Mouse (Mus musculus) gastrocnemius, adult 2 months (tissue): Measurements from ENCODE around the gene Samd13. TPM values are rescaled to one million over a fixed set of nuclear protein-coding genes. Genes with fewer than 3 reads are reported as not detected.

Experiments used
- DNase-seq: peaks from one replicate; pipeline ENCODE4 v3.0.0; 2022
- H3K27ac ChIP-seq: fragments of 200-600 bp; 2 replicates; pipeline ENCODE4 v1.8.1; 2022; ENCODE audit warnings: mild to moderate bottlenecking
- H3K4me3 ChIP-seq: fragments of 200-600 bp; 2 replicates; pipeline ENCODE4 v1.8.1; 2022; ENCODE audit warnings: mild to moderate bottlenecking, moderate library complexity
- CTCF ChIP-seq: fragments of 200-600 bp; IDR thresholded peaks from 2 replicates; pipeline ENCODE4 v1.8.1; 2022; ENCODE audit warnings: antibody characterized with exemption, mild to moderate bottlenecking, moderate library complexity
- intact Hi-C: fragments of 180-260 bp; cut with DNase I; formaldehyde crosslinking; loops from one replicate; pipeline ENCODE4 v1.15.1; 2025
- total RNA-seq, 2 experiments: library from RNA; stranded (reverse); gene quantifications; 2 replicates each; pipeline ENCODE4 v1.2.3; 2021

Samd13 gene
- total RNA-seq, 2 experiments from 2014 or later: 0.59 to 2.2 TPM

GRCm38 (mm10) chr3:146658061-146658639, 27.2 kb downstream of the Samd13 start:
- Histone ChIP-seq H3K27ac (no peak overlapping the region), H3K4me3 (no peak overlapping the region)
- no peak for DNase-seq
- intact Hi-C loops: no loop called here
- TF ChIP-seq CTCF: no peak

DNA sequence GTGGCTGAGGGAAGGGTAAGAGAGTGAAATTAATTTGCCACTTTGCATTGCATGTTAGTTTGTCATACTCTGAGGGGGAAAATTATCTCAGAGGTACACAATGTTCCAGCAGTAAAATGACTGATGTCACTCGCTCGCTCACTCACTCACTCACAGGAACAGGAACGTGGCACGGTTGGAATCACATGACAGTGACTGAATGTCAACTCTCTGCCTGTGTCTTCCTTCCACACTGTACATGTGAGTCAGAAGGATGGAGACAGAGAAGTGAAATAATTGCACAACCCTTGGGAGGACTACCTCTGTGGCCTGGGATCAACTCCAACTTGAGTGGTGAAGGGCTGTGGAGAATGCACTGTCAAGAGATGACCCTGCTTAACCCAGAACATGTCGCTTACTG, 28.0 kb downstream of the Samd13 start:
- intact Hi-C loops: no loop called here
- DNase-seq: no peak
- Histone ChIP-seq H3K27ac (no peak overlapping the region), H3K4me3 (no peak overlapping the region)
- TF ChIP-seq CTCF: no peak

DNA sequence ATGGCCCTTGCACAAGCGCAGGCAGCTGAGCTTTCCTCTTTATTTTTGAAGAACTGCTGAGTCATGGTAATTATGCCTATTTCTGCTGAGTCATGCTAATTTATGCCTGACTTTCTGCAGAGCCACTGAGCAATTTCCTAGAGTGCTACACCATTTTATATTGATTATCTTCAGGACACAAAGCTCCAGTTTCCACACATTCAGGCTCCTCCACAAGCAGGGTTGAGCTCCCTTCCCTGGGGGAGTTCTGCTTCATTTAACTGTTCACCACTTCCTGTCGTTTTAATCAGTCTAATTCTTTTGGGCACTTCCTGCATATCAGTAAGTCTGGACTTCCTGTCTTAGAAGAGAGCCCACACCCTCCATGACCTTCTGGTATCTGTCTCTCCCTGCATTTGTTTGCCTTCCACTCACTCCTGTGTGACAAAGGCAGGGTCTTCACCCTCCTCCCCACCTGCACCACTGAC, 30.2 kb downstream of the Samd13 start:
- no peak overlapping the region for H3K27ac ChIP-seq
- H3K4me3 ChIP-seq: no peak overlapping the region
- no peak for DNase-seq
- no peak for TF ChIP-seq CTCF
- intact Hi-C loops: no loop called here

DNA sequence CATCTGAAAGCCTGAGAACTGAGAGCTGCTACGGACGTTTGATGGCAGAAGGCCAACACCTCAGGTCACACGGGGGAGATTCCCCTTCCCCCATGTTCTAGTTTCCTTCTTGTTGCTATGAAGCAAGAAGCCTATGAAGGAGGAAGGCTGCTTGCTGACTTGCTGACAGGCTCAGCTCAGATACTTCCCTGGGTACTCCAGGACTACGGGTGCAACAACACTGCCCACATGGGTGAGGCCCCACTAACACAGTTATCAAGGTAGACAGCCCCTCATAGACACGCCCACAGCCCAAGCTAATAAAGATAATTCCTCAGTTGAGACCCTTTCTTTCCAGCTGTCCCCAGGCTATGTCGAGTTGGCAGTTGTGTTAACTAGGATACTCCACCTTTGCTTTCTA, 31.7 kb downstream of the Samd13 start:
- DNase-seq: no peak
- TF ChIP-seq CTCF: no peak
- intact Hi-C loops: no loop called here
- Histone ChIP-seq H3K27ac (no peak overlapping the region), H3K4me3 (no peak overlapping the region)

DNA sequence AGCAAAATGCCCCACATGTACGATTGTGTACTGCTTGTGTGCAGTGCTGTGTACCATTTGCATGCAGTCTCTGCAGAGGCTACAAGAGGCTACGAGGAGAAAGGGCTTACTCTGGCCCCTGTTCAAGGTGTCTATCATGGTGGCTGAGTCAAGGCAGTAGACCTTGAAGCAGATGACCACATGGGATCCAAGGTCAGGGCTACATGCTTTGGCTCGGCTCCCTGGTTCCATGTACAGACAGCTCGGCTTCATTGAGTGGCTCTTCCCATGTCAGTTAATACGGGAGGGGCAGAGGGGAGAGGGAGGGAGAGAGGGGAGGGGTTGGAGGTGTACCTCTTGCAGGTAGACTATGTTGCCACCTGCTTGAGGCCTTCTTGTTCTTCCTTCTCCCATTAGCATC, 33.0 kb downstream of the Samd13 start:
- no peak for DNase-seq
- Histone ChIP-seq H3K4me3 (no peak overlapping the region), H3K27ac (no peak overlapping the region)
- no peak for TF ChIP-seq CTCF
- intact Hi-C loops: no loop called here

GRCm38 (mm10) chr3:146651217-146651616, 34.2 kb downstream of the Samd13 start, which contains the start of gene 4930503B20Rik:
Gene 4930503B20Rik (minus strand): TSS chr3:146651317.
- no peak for TF ChIP-seq CTCF
- intact Hi-C loops: no loop called here
- no peak within 1 kb of the TSS for H3K27ac ChIP-seq

GRCm38 (mm10) chr3:146650716-146651115, 34.7 kb downstream of the Samd13 start:
- DNase-seq: no peak
- intact Hi-C loops: no loop called here
- Histone ChIP-seq H3K4me3 (no peak overlapping the region), H3K27ac (no peak overlapping the region)
- no peak for TF ChIP-seq CTCF

More at GRCm38 (mm10) chr3:146651217-146651616, 34.2 kb downstream of the Samd13 start, which contains the start of gene 4930503B20Rik:
- DNase-seq: no peak
- no peak within 1 kb of the TSS for H3K4me3 ChIP-seq

DNA sequence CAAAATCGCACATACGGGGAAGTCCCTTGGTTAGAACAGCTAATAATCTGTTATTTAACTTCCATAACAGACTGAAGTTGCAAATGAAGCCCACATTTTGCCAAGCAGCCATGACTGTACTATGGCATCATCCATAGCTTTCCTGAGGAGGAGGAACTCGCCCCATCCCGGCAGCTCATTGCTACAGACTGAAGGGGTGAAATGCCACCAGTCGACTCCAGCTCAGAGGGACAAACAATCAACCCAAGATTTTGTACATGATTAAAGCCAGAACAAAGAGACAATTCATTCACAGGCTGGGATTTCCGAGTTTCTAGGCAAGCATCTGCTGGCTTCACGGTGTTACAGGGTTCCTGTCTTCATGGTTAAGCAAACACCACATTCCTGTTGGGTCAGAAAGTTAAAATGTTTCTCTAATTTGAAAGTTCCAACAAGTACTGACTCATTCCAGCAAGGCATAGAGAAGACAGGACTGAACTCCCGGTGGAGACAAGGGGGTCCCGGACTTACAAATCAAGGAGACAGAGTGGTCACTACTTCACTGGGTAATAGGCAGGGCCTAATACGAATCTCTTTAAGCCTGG, 36.0 kb downstream of the Samd13 start:
- intact Hi-C loops: no loop called here
- Histone ChIP-seq H3K4me3 (no peak overlapping the region), H3K27ac (no peak overlapping the region)
- no peak for DNase-seq
- no peak for TF ChIP-seq CTCF

DNA sequence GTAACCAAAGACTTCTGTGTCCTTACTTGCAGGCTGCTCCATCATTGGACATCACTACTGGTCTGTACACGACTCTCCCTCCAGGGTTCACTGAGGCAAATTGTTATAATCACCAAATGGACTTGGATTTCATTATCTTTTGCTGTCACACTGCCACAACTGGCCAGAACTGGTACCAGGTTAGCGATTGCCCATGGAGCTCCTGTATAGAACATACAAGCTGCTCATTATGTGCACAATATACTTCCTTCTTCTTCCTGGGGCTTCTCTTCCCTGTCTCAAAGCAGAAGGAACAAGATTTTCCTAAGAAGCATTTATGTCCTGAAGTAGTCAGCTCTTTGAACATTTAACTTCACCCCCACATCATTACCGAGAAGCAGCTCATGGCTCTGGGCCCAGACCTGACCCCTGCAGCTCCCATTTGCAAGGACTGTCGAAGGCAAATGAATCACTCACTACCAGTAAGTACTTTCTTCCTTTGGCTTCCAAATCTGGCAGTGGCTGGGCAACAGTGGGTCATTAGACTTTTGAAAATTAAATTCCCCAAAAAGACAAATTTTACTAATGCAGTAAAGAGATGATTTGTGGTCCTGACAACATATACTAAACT, 43.5 kb downstream of the Samd13 start:
- Histone ChIP-seq H3K4me3 (no peak overlapping the region), H3K27ac (no peak overlapping the region)
- intact Hi-C loops: no loop called here
- DNase-seq: no peak
- no peak for TF ChIP-seq CTCF

DNA sequence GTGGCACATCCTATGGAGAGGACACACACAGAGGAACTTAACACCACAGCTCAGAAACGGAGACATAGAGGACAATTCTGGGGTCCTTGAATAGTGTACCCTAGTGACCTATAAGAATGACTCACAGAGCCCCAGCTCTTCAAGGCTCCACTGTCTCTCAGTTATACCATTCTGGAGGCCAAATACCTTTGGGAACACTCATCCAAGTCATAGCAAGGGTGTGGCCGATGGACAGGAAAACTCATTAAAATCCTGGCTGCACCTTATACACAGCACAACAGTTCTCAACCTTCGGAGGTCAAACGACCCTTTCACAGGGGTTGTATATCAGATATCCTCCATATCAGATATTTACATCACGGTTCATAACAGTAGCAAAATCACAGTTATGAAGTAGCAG, 52.9 kb downstream of the Samd13 start:
- Histone ChIP-seq H3K4me3 (no peak overlapping the region), H3K27ac (no peak overlapping the region)
- DNase-seq: no peak
- no peak for TF ChIP-seq CTCF
- intact Hi-C loops: no loop called here

DNA sequence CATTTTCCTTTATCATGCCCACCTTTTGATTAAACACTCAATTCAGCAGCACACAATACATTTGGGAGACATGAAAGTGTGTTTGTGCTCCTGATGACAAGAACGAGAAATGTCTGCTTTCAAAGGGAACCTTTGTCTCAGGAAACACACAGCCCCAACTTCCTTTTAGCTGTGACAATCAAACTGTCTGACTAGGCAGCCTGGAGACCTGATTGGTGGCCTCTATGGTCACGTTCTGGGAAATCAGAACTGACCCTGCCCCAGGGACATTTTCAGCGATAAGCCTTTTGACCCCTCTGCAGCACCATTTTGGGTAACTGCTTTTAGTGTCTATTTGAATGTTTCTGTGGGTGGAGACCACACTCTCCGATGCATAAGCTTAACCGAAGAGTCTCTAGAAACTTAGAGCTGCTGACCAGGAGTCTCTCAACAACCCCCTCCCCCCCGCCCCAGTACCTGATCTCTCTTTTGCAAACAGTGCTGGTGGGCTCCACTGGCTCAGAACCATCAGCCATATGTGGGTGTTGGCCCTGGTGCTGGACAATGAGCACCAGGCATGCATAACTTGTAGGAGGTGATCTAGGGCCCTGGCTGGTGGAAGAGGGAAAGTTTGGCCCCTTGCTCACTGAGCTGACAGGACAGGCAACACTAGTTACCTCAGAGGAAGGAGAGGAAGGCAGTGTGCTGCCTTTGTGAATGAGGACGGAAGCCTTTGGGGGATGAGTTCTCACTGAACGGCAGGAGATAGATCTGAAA, 57.0 kb downstream of the Samd13 start:
- no peak for TF ChIP-seq CTCF
- DNase-seq: no peak
- intact Hi-C loops: no loop called here
- no peak overlapping the region for H3K27ac ChIP-seq
- no peak overlapping the region for H3K4me3 ChIP-seq

DNA sequence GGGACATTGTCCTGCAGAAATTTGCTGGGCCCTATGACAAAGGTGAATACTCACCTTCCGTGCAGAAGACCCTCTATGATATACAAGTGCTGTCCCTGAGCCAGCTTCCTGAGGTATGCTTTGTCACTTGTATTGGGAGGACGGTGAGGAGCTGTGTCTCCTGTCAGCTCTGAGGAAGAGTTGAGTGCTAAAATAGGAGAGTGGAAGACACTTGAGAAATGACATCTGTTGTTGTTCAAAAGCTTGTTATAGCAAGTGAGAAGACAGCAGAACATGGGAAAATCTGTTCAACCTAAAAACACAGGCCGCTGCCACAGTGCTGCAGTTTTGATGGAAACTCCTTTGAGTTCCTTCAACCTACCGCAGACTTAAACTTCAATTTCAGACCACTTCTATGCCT, 59.6 kb downstream of the Samd13 start:
- no peak overlapping the region for H3K27ac ChIP-seq
- no peak overlapping the region for H3K4me3 ChIP-seq
- no peak for DNase-seq
- no peak for TF ChIP-seq CTCF
- intact Hi-C loops: no loop called here

GRCm38 (mm10) chr3:146621966-146622365, 63.4 kb downstream of the Samd13 start:
- DNase-seq: no peak
- TF ChIP-seq CTCF: no peak
- Histone ChIP-seq H3K27ac (no peak overlapping the region), H3K4me3 (no peak overlapping the region)
- intact Hi-C loops: no loop called here
